Mouse (Mus musculus): ENCODE results near the gene Tshz2. TPM values are rescaled to one million over a fixed set of nuclear protein-coding genes. Genes with fewer than 3 reads are reported as not detected.

Gene Tshz2
- polyA plus RNA-seq, 1 experiment from 2014 or later = 7.2 TPM

GRCm38 (mm10) chr2:170055413-170055812, 422.6 kb downstream of the Tshz2 start:
- Histone ChIP-seq H3K36me3 (ENCODE audit: control insufficient read depth, insufficient read depth, low read length) (no peaks in the 10 kb centered on the region), H3K4me2 (ENCODE audit: low read depth, low read length) (no peak overlapping the region), H3K4me3 (ENCODE audit: low read length) (no peak overlapping the region), H3K4me1 (replicated peaks; ENCODE audit: control insufficient read depth, insufficient read depth, low read length) (peaks cover 2% of the 10 kb centered on the region; the same call in 1 of the 2 replicates), H3K9me3 (ENCODE audit: control insufficient read depth, low read length) (peaks cover 3% of the 10 kb centered on the region; the same call in 1 of the 2 replicates), H3K27me3 (ENCODE audit: control insufficient read depth, insufficient read depth, low read depth, low read length) (no peaks in the 10 kb centered on the region), H3K27ac (ENCODE audit: low read length) (no peak overlapping the region), H3K9ac (ENCODE audit: low read length) (no peak overlapping the region)
- peak; percentile 23; the same call in 1 of the 2 replicates for ATAC-seq (ENCODE audit: low read depth)
- 36% methylated on average over 9 of the region's 9 CpGs for WGBS

GRCm38 (mm10) chr2:170058774-170059173, 426.0 kb downstream of the Tshz2 start:
- H3K27ac ChIP-seq (ENCODE audit: low read length) = peak overlapping the region; percentile 25; the same call in 1 of the 2 replicates
- no peak overlapping the region for H3K4me3 ChIP-seq (ENCODE audit: low read length)
- H3K27me3 ChIP-seq (ENCODE audit: control insufficient read depth, insufficient read depth, low read depth, low read length) = no peaks in the 10 kb centered on the region
- H3K9ac ChIP-seq (ENCODE audit: low read length) = no peak overlapping the region
- H3K4me1 ChIP-seq (replicated peaks; ENCODE audit: control insufficient read depth, insufficient read depth, low read length) = peaks cover 2% of the 10 kb centered on the region; the same call in 1 of the 2 replicates
- H3K4me2 ChIP-seq (ENCODE audit: low read depth, low read length) = no peak overlapping the region; the same call in 1 of the 2 replicates
- H3K9me3 ChIP-seq (ENCODE audit: control insufficient read depth, low read length) = peaks cover 3% of the 10 kb centered on the region; the same call in 1 of the 2 replicates
- WGBS = 53% methylated on average over 14 of the region's 14 CpGs
- ATAC-seq (ENCODE audit: low read depth) = peak; percentile 67
- H3K36me3 ChIP-seq (ENCODE audit: control insufficient read depth, insufficient read depth, low read length) = no peaks in the 10 kb centered on the region

GRCm38 (mm10) chr2:170060066-170060465, 427.3 kb downstream of the Tshz2 start:
- 63% methylated on average over 4 of the region's 4 CpGs for WGBS

GRCm38 (mm10) chr2:170062378-170062777, 429.6 kb downstream of the Tshz2 start:
- Histone ChIP-seq H3K4me1 (replicated peaks; ENCODE audit: control insufficient read depth, insufficient read depth, low read length) (peaks cover 2% of the 10 kb centered on the region; the same call in 1 of the 2 replicates), H3K4me3 (ENCODE audit: low read length) (no peak overlapping the region), H3K36me3 (ENCODE audit: control insufficient read depth, insufficient read depth, low read length) (no peaks in the 10 kb centered on the region), H3K27me3 (ENCODE audit: control insufficient read depth, insufficient read depth, low read depth, low read length) (no peaks in the 10 kb centered on the region), H3K27ac (ENCODE audit: low read length) (no peak overlapping the region), H3K4me2 (ENCODE audit: low read depth, low read length) (no peak overlapping the region), H3K9ac (ENCODE audit: low read length) (no peak overlapping the region), H3K9me3 (ENCODE audit: control insufficient read depth, low read length) (peaks cover 3% of the 10 kb centered on the region; the same call in 1 of the 2 replicates)
- no peak for ATAC-seq (ENCODE audit: low read depth)
- WGBS = 76% methylated on average over 3 of the region's 3 CpGs

More at GRCm38 (mm10) chr2:170060066-170060465, 427.3 kb downstream of the Tshz2 start:
- Histone ChIP-seq H3K4me3 (ENCODE audit: low read length) (no peak overlapping the region), H3K36me3 (ENCODE audit: control insufficient read depth, insufficient read depth, low read length) (no peaks in the 10 kb centered on the region), H3K27me3 (ENCODE audit: control insufficient read depth, insufficient read depth, low read depth, low read length) (no peaks in the 10 kb centered on the region), H3K27ac (ENCODE audit: low read length) (no peak overlapping the region), H3K9ac (ENCODE audit: low read length) (no peak overlapping the region), H3K9me3 (ENCODE audit: control insufficient read depth, low read length) (peaks cover 3% of the 10 kb centered on the region; the same call in 1 of the 2 replicates), H3K4me1 (replicated peaks; ENCODE audit: control insufficient read depth, insufficient read depth, low read length) (peaks cover 2% of the 10 kb centered on the region; the same call in 1 of the 2 replicates), H3K4me2 (ENCODE audit: low read depth, low read length) (no peak overlapping the region)
- no peak for ATAC-seq (ENCODE audit: low read depth)

- peaks cover 3% of the 10 kb centered on the region; the same call in 1 of the 2 replicates for H3K9me3 ChIP-seq (ENCODE audit: control insufficient read depth, low read length)
- ATAC-seq (ENCODE audit: low read depth) = peak; percentile 49
- no peak overlapping the region for H3K9ac ChIP-seq (ENCODE audit: low read length)
- H3K27me3 ChIP-seq (ENCODE audit: control insufficient read depth, insufficient read depth, low read depth, low read length) = no peaks in the 10 kb centered on the region
- no peak overlapping the region for H3K4me3 ChIP-seq (ENCODE audit: low read length)
- no peak overlapping the region; the same call in 1 of the 2 replicates for H3K4me2 ChIP-seq (ENCODE audit: low read depth, low read length)
- no peaks in the 10 kb centered on the region for H3K36me3 ChIP-seq (ENCODE audit: control insufficient read depth, insufficient read depth, low read length)
- 58% methylated on average over 5 of the region's 5 CpGs for WGBS
- H3K27ac ChIP-seq (ENCODE audit: low read length) = no peak overlapping the region
- H3K4me1 ChIP-seq (replicated peaks; ENCODE audit: control insufficient read depth, insufficient read depth, low read length) = 0 out of 2 replicates have a peak, but pooled peaks cover 3% of the 10 kb centered on the region
These were observed 437.2 kb downstream of the Tshz2 start for GRCm38 (mm10) chr2:170069976-170070375.

GRCm38 (mm10) chr2:170070641-170071241, 437.9 kb downstream of the Tshz2 start:
- Histone ChIP-seq H3K27ac (ENCODE audit: low read length) (0 out of 2 replicates have a peak overlapping the region, but pooled peaks have one; percentile 1), H3K9me3 (ENCODE audit: control insufficient read depth, low read length) (peaks cover 3% of the 10 kb centered on the region; the same call in 1 of the 2 replicates), H3K27me3 (ENCODE audit: control insufficient read depth, insufficient read depth, low read depth, low read length) (no peaks in the 10 kb centered on the region), H3K4me1 (replicated peaks; ENCODE audit: control insufficient read depth, insufficient read depth, low read length) (0 out of 2 replicates have a peak, but pooled peaks cover 3% of the 10 kb centered on the region), H3K4me2 (ENCODE audit: low read depth, low read length) (peak overlapping the region; percentile 37), H3K36me3 (ENCODE audit: control insufficient read depth, insufficient read depth, low read length) (no peaks in the 10 kb centered on the region), H3K9ac (ENCODE audit: low read length) (no peak overlapping the region), H3K4me3 (ENCODE audit: low read length) (peak overlapping the region; percentile 7)
- WGBS = 28% methylated on average over 15 of the region's 15 CpGs
- ATAC-seq (ENCODE audit: low read depth) = peak; percentile 81

- Histone ChIP-seq H3K9ac (ENCODE audit: low read length) (no peak overlapping the region), H3K4me3 (ENCODE audit: low read length) (no peak overlapping the region), H3K36me3 (ENCODE audit: control insufficient read depth, insufficient read depth, low read length) (no peaks in the 10 kb centered on the region), H3K9me3 (ENCODE audit: control insufficient read depth, low read length) (no peaks in the 10 kb centered on the region), H3K27ac (ENCODE audit: low read length) (no peak overlapping the region), H3K27me3 (ENCODE audit: control insufficient read depth, insufficient read depth, low read depth, low read length) (no peaks in the 10 kb centered on the region), H3K4me1 (replicated peaks; ENCODE audit: control insufficient read depth, insufficient read depth, low read length) (peaks cover 6% of the 10 kb centered on the region; the same call in 1 of the 2 replicates), H3K4me2 (ENCODE audit: low read depth, low read length) (no peak overlapping the region)
- 60% methylated on average over 6 of the region's 6 CpGs for WGBS
- no peak for ATAC-seq (ENCODE audit: low read depth)
These were observed 444.2 kb downstream of the Tshz2 start for GRCm38 (mm10) chr2:170076941-170077490.

- H3K27ac ChIP-seq (ENCODE audit: low read length) = no peak overlapping the region
- no peaks in the 10 kb centered on the region for H3K36me3 ChIP-seq (ENCODE audit: control insufficient read depth, insufficient read depth, low read length)
- ATAC-seq (ENCODE audit: low read depth) = 0 out of 2 replicates have a peak, but pooled peaks have one; percentile 41
- H3K4me3 ChIP-seq (ENCODE audit: low read length) = no peak overlapping the region
- H3K9ac ChIP-seq (ENCODE audit: low read length) = no peak overlapping the region
- no peaks in the 10 kb centered on the region for H3K27me3 ChIP-seq (ENCODE audit: control insufficient read depth, insufficient read depth, low read depth, low read length)
- H3K4me2 ChIP-seq (ENCODE audit: low read depth, low read length) = no peak overlapping the region
- H3K9me3 ChIP-seq (ENCODE audit: control insufficient read depth, low read length) = no peaks in the 10 kb centered on the region
- peaks cover 6% of the 10 kb centered on the region; the same call in 1 of the 2 replicates for H3K4me1 ChIP-seq (replicated peaks; ENCODE audit: control insufficient read depth, insufficient read depth, low read length)
- 53% methylated on average over 10 of the region's 10 CpGs for WGBS
These were observed 445.2 kb downstream of the Tshz2 start for GRCm38 (mm10) chr2:170078041-170078440.

- no peak overlapping the region for H3K9ac ChIP-seq (ENCODE audit: low read length)
- ATAC-seq (ENCODE audit: low read depth) = 0 out of 2 replicates have a peak, but pooled peaks have one; percentile 34
- 32% methylated on average over 15 of the region's 15 CpGs for WGBS
- H3K36me3 ChIP-seq (ENCODE audit: control insufficient read depth, insufficient read depth, low read length) = no peaks in the 10 kb centered on the region
- H3K9me3 ChIP-seq (ENCODE audit: control insufficient read depth, low read length) = no peaks in the 10 kb centered on the region
- peaks cover 6% of the 10 kb centered on the region; the same call in 1 of the 2 replicates for H3K4me1 ChIP-seq (replicated peaks; ENCODE audit: control insufficient read depth, insufficient read depth, low read length)
- H3K27me3 ChIP-seq (ENCODE audit: control insufficient read depth, insufficient read depth, low read depth, low read length) = no peaks in the 10 kb centered on the region
- no peak overlapping the region for H3K27ac ChIP-seq (ENCODE audit: low read length)
- no peak overlapping the region for H3K4me3 ChIP-seq (ENCODE audit: low read length)
- no peak overlapping the region for H3K4me2 ChIP-seq (ENCODE audit: low read depth, low read length)
These were observed 445.7 kb downstream of the Tshz2 start for GRCm38 (mm10) chr2:170078442-170079017.
